Mouse (Mus musculus) left cerebral cortex, adult 8-10 months (tissue): ENCODE results near the gene Defa21. TPM values are rescaled to one million over a fixed set of nuclear protein-coding genes. Genes with fewer than 3 reads are reported as not detected.
"Not testable (repeated sequence)": the region's sequence is repeated elsewhere in the genome, so short reads cannot be mapped to it uniquely, and the experiment has no call there.

Experiments
- DNase-seq, 2 experiments: peaks; one replicate each; pipeline ENCODE4 v3.0.0; 2022; ENCODE audit warnings: low spot score in 2 of 2
- total RNA-seq, 4 experiments: library from RNA; stranded (reverse); gene quantifications; 2 replicates each; pipeline ENCODE4 v1.2.4; 2022

Gene Defa21
- not detected for total RNA-seq

DNA sequence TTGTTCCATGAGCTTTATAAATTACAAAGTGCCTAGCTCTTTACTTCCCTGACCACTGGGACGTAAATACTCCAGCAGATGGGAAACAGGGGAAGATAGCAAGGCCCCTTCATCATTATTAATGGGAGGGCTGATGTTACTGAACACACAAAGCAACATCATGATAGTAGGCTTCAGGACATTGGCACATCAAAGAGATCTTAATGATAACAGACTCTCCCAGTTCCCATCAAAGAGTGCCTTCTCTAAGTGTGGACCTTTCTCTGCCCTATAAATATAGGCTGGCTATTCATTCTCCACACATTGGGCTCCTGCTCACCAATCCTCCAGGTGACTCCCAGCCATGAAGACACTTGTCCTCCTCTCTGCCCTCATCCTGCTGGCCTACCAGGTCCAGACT, at the start of gene Defa21:
TSS of gene Defa21 (plus strand) at position 301 of the 400 bp plus-strand sequence.
- DNase-seq, result not testable (repeated sequence)

- no peak for DNase-seq
Observed at GRCm38 (mm10) chr8:20979846-20980245, 45.5 kb upstream of the Defa21 start.

GRCm38 (mm10) chr8:20994042-20994441, 31.3 kb upstream of the Defa21 start:
- DNase-seq, result not testable (repeated sequence)

DNA sequence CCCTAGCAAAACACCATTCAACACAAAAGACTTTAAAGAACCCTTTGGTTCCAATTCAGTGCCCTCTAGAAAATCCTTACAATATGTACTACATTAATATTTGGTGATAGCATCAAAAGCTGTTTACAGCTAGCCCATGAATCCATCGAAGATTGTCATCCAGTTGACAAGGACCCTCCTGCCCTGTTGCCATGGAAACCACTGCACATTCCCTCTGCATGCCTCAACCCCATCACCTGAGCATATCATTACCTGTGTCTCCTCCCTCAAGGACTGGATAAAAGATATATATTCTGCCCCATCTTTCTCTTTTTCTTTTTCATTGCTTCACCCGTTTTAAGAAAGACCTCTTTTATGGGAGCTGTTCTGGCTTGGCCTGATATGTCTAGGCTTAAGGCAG, 28.6 kb upstream of the Defa21 start:
- no peak for DNase-seq

DNA sequence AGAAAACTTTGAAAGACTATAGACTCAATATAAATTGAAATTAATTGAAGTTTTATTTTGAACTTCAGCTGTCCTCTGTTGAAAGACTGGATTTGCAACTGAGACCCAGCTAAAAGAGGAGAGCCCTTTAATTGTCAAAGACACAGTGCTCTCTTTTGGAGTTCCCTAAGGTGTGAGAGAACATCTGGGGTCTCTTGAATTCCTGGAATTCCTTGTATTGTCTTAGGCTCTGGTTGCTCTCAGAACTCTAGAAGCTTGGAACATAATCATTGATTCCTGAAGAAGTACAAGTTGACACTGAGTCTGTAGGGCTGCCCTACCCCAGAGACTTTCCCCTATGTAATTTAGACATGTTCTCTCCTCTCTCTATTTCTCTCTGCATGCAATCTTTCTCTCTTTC, 28.1 kb upstream of the Defa21 start:
- DNase-seq, result no peak

GRCm38 (mm10) chr8:21001171-21001570, 24.2 kb upstream of the Defa21 start:
- DNase-seq, result peak in 1 of 2 experiments; percentile 1

GRCm38 (mm10) chr8:21006801-21007200, 18.5 kb upstream of the Defa21 start:
- DNase-seq, result no peak

- not testable (repeated sequence) for DNase-seq
Observed at GRCm38 (mm10) chr8:21008578-21008977, 16.8 kb upstream of the Defa21 start.

DNA sequence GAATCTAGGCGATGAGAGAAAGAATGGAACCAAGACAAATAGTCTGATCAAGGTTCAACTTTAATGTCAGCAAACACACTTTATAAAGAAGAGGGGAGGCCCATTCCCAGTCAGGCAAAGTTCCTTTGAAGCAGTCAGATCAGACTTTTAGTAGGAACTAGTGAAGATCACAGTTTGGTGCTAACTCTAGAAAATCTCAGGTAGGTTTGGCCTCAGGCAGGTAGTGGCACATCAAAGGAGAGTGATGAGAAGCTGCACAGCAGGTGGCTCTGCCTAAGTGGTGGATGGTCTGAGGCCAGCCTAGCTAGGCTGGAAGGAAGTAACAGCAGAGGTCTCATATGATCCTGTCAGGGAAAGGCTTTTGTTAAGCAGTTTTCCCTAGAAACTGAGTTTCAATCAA, 14.8 kb upstream of the Defa21 start:
- not testable (repeated sequence) for DNase-seq

DNA sequence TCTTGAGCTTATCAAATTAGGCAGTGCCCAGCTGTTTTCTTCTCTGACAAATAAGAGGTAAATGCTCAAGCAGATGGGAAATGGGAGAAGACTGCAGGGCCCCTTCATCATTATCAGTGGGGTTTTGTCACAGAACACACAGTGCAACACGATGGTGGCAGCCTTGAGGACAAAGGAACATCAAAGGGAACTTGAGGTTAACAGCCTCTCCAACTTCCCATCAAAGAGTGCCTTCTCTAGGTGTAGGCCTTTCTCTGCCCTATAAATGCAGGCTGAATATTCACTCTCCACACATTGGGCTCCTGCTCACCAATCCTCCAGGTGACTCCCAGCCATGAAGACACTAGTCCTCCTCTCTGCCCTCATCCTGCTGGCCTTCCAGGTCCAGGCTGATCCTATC, 29.4 kb downstream of the Defa21 start, which contains the start of gene Defa23:
TSS of gene Defa23 (plus strand) at position 301 of the 400 bp plus-strand sequence.
- DNase-seq, result not testable (repeated sequence)

DNA sequence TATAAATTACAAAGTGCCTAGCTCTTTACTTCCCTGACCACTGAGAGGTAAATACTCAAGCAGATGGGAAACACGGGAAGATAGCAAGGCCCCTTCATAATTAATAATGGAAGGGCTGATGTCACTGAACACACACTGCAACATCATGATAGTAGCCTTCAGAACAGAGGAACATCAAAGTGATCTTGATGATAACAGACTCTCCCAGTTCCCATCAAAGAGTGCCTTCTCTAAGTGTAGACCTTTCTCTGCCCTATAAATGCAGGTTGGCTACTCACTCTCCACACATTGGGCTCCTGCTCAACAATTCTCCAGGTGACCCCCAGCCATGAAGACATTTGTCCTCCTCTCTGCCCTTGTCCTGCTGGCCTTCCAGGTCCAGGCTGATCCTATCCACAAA, 39.4 kb downstream of the Defa21 start, which contains the start of gene Defa35:
TSS of gene Defa35 (plus strand) at position 301 of the 400 bp plus-strand sequence.
- not testable (repeated sequence) for DNase-seq

Other genes starting within 250 kb of the Defa21 start
- not detected for gene Defb33, start 132.9 kb upstream of the Defa21 start, total RNA-seq
- gene Gm15056, start 122.9 kb upstream of the Defa21 start, total RNA-seq, result not detected
- gene Gm6040, start 103.5 kb upstream of the Defa21 start, total RNA-seq, result not detected
- not detected for gene AY761185, start 80.8 kb upstream of the Defa21 start, total RNA-seq
- gene Defa23, start 29.5 kb downstream of the Defa21 start, total RNA-seq, result not detected
- gene Defa35, start 39.5 kb downstream of the Defa21 start, total RNA-seq, result not detected
- not detected for gene Defa25, start 58.9 kb downstream of the Defa21 start, total RNA-seq
- not detected for gene Gm14851, start 70.5 kb downstream of the Defa21 start, total RNA-seq
- not detected for gene Defa30, start 109.1 kb downstream of the Defa21 start, total RNA-seq
- not detected for gene Defa22, start 136.7 kb downstream of the Defa21 start, total RNA-seq
- not detected for gene Defa31, start 166.1 kb downstream of the Defa21 start, total RNA-seq
- not detected for gene Gm15293, start 176.0 kb downstream of the Defa21 start, total RNA-seq
- gene Gm15292, start 224.2 kb downstream of the Defa21 start, total RNA-seq, result not detected